8 mouse cellular contexts compared by ENCODE assay signal in the genomic region with DNA sequence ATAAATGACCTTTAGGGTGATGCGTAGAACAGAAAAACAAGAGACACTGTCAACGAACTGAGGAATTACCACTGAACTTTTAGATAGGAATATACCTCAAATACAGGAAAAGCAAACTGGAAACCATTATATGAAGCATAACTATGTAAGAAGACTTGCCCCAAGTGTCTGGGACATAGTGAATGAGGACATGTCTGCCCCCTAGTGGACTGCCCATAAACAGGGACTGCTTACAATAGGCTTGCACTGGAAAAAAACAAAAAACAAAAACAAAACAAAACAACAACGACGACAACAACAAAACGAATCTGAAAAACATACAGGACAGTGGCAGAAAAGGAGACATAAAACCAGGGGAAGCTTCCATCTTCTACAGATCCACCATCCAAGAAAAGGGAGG.
DNase-seq lines count a peak whose midpoint lies in the region; ATAC-seq and TF ChIP-seq lines count a peak whose summit lies in the region.

No protein-coding gene starts in this region.

- no peak overlapping the region for H3K27ac ChIP-seq in forebrain, postnatal 0 days (ENCODE audit: low read depth, low read length)
- H3K27ac ChIP-seq in forebrain, embryonic 13.5 days = no peak overlapping the region
- no peak overlapping the region for H3K27ac ChIP-seq in liver, adult 2 months (replicated peaks; ENCODE audit: insufficient read depth, low read depth, low read length)
- no peak overlapping the region for H3K27ac ChIP-seq in liver, embryonic 12.5 days
- no peak overlapping the region for H3K27ac ChIP-seq in bone marrow, adult 2 months (ENCODE audit: control insufficient read depth, insufficient read depth, low read depth, low read length, poor library complexity)
- H3K27ac ChIP-seq in heart, embryonic 16.5 days (ENCODE audit: low read length) = peak overlapping the region; percentile 62

- no peak for TF ChIP-seq POLR2A in liver, adult 2 months (IDR thresholded peaks at IDR 0.05; ENCODE audit: extremely low read depth, insufficient read depth, low read length)
- TF ChIP-seq POLR2A in bone marrow, adult 2 months (IDR thresholded peaks at IDR 0.05; ENCODE audit: borderline replicate concordance, control insufficient read depth, low read depth, low read length) = no peak

- peaks cover 29% of the 10 kb centered on the region for H3K79me2 ChIP-seq in liver, adult 2 months (ENCODE audit: control insufficient read depth, insufficient read depth, low read length)

- H3K4me1 ChIP-seq in forebrain, postnatal 0 days (ENCODE audit: insufficient read depth) = peaks cover 12% of the 10 kb centered on the region; the same call in 1 of the 2 replicates
- peaks cover 35% of the 10 kb centered on the region for H3K4me1 ChIP-seq in forebrain, embryonic 13.5 days
- peaks cover 16% of the 10 kb centered on the region for H3K4me1 ChIP-seq in liver, adult 2 months (ENCODE audit: control insufficient read depth, insufficient read depth, low read length)
- H3K4me1 ChIP-seq in liver, embryonic 12.5 days = peaks cover 16% of the 10 kb centered on the region
- no peaks in the 10 kb centered on the region for H3K4me1 ChIP-seq in bone marrow, adult 2 months (ENCODE audit: control insufficient read depth, insufficient read depth, low read length)
- H3K4me1 ChIP-seq in heart, embryonic 16.5 days (ENCODE audit: control insufficient read depth, insufficient read depth, low read length) = peaks cover 74% of the 10 kb centered on the region

- H3K9me3 ChIP-seq in forebrain, postnatal 0 days (ENCODE audit: low read length) = no peaks in the 10 kb centered on the region
- no peaks in the 10 kb centered on the region for H3K9me3 ChIP-seq in forebrain, embryonic 13.5 days (replicated peaks)
- H3K9me3 ChIP-seq in liver, embryonic 12.5 days (replicated peaks) = no peaks in the 10 kb centered on the region
- no peaks in the 10 kb centered on the region for H3K9me3 ChIP-seq in heart, embryonic 16.5 days (replicated peaks; ENCODE audit: control insufficient read depth, low read length)

- no peak for ATAC-seq in forebrain, postnatal 0 days
- ATAC-seq in forebrain, embryonic 13.5 days = no peak
- ATAC-seq in liver, embryonic 12.5 days = no peak
- ATAC-seq in heart, embryonic 16.5 days (replicated peaks; ENCODE audit: extremely low read depth, insufficient read depth, low FRiP score) = no peak

- peak; percentile 55 for TF ChIP-seq CTCF in forebrain, postnatal 0 days (IDR thresholded peaks at IDR 0.05; ENCODE audit: low read depth)
- peak; percentile 48 for TF ChIP-seq CTCF in liver, adult 2 months (IDR thresholded peaks at IDR 0.05; ENCODE audit: low read depth, low read length)
- peak; percentile 13; the same call in 1 of the 2 replicates for TF ChIP-seq CTCF in bone marrow, adult 2 months (IDR thresholded peaks at IDR 0.05; ENCODE audit: control insufficient read depth, insufficient read depth, low read length)

- 83% methylated on average over 5 of the region's 5 CpGs for WGBS in forebrain, postnatal 0 days
- WGBS in forebrain, embryonic 13.5 days = 87% methylated on average over 5 of the region's 5 CpGs
- WGBS in liver, adult 2 months = 71% methylated on average over 5 of the region's 5 CpGs
- 67% methylated on average over 5 of the region's 5 CpGs for WGBS in liver, embryonic 12.5 days (ENCODE audit: insufficient replicate concordance)
- 67% methylated on average over 5 of the region's 5 CpGs for WGBS in bone marrow, adult 2 months
- WGBS in heart, embryonic 16.5 days = 76% methylated on average over 5 of the region's 5 CpGs

- H3K9ac ChIP-seq in forebrain, postnatal 0 days = no peak overlapping the region
- H3K9ac ChIP-seq in forebrain, embryonic 13.5 days = no peak overlapping the region
- H3K9ac ChIP-seq in liver, adult 2 months (ENCODE audit: low read depth, low read length) = no peak overlapping the region
- no peak overlapping the region for H3K9ac ChIP-seq in liver, embryonic 12.5 days
- no peak overlapping the region; the same call in 1 of the 2 replicates for H3K9ac ChIP-seq in heart, embryonic 16.5 days (ENCODE audit: low read length)

- no peaks in the 10 kb centered on the region for H3K27me3 ChIP-seq in forebrain, postnatal 0 days (ENCODE audit: insufficient read depth, low read length)
- H3K27me3 ChIP-seq in forebrain, embryonic 13.5 days = no peaks in the 10 kb centered on the region
- no peaks in the 10 kb centered on the region for H3K27me3 ChIP-seq in liver, adult 2 months (ENCODE audit: control insufficient read depth, insufficient read depth, low read length)
- no peaks in the 10 kb centered on the region for H3K27me3 ChIP-seq in liver, embryonic 12.5 days (replicated peaks)
- H3K27me3 ChIP-seq in heart, embryonic 16.5 days (ENCODE audit: control insufficient read depth, insufficient read depth, low read length) = no peaks in the 10 kb centered on the region

- H3K4me3 ChIP-seq in forebrain, postnatal 0 days (ENCODE audit: low read depth, low read length) = no peak overlapping the region
- H3K4me3 ChIP-seq in forebrain, embryonic 13.5 days = no peak overlapping the region
- no peak overlapping the region for H3K4me3 ChIP-seq in liver, adult 2 months (ENCODE audit: insufficient read depth, low read depth, low read length)
- no peak overlapping the region for H3K4me3 ChIP-seq in liver, embryonic 12.5 days
- H3K4me3 ChIP-seq in bone marrow, adult 2 months (replicated peaks; ENCODE audit: control insufficient read depth, low read depth, low read length) = no peak overlapping the region
- no peak overlapping the region for H3K4me3 ChIP-seq in heart, embryonic 16.5 days (ENCODE audit: low read length)

- no peaks in the 10 kb centered on the region for H3K36me3 ChIP-seq in forebrain, postnatal 0 days (ENCODE audit: insufficient read depth)
- H3K36me3 ChIP-seq in forebrain, embryonic 13.5 days (ENCODE audit: poor library complexity, severe bottlenecking) = no peaks in the 10 kb centered on the region
- H3K36me3 ChIP-seq in liver, adult 2 months (ENCODE audit: control insufficient read depth, insufficient read depth, low read length) = no peaks in the 10 kb centered on the region
- peaks cover 34% of the 10 kb centered on the region for H3K36me3 ChIP-seq in liver, embryonic 12.5 days
- H3K36me3 ChIP-seq in heart, embryonic 16.5 days (ENCODE audit: control insufficient read depth, insufficient read depth) = peaks cover 5% of the 10 kb centered on the region

- peak; percentile 19 for DNase-seq in forebrain, postnatal 0 days
- peak; percentile 53 for DNase-seq in liver, adult 2 months (ENCODE audit: extremely low read depth, low read depth, low spot score)
- peak; percentile 60 for DNase-seq in retina, embryonic 14.5 days (ENCODE audit: low spot score)
- no peak for DNase-seq in urinary bladder, postnatal 10 days (ENCODE audit: low spot score)

- no peak overlapping the region for H3K4me2 ChIP-seq in forebrain, postnatal 0 days (ENCODE audit: low read depth)
- H3K4me2 ChIP-seq in forebrain, embryonic 13.5 days = no peak overlapping the region
- no peak overlapping the region for H3K4me2 ChIP-seq in liver, embryonic 12.5 days
- H3K4me2 ChIP-seq in heart, embryonic 16.5 days (ENCODE audit: low read depth, low read length) = no peak overlapping the region
